Mouse (Mus musculus) thymus, adult 2 months (tissue): ENCODE measurements at regions not wholly inside any gene's neighbourhood (a gene's known extent, or its start where the extent isn't known, plus 50 kb on each side); places are given as distances from the start of the nearest gene placed in this dataset.

ENCODE experiments used
- CTCF ChIP-seq: fragments of 200-500 bp; IDR thresholded peaks from 2 replicates; pipeline ENCODE4 v1.5.1; 2012; ENCODE audit warnings: mild to moderate bottlenecking, control low read depth, low read length, moderate library complexity, borderline replicate concordance; ENCODE audit not compliant: control insufficient read depth, poor library complexity, insufficient read depth; ENCODE audit errors: extremely low read depth
- POLR2A ChIP-seq: fragments of 200-500 bp; IDR thresholded peaks from 2 replicates; pipeline ENCODE4 v1.6.1; 2012; ENCODE audit warnings: mild to moderate bottlenecking, low read length, control low read depth, moderate library complexity; ENCODE audit not compliant: control insufficient read depth, poor library complexity, insufficient read depth; ENCODE audit errors: extremely low read depth

GRCm38 (mm10) chr9:61657996-61658395, 256.3 kb downstream of the Rplp1 start:
- TF ChIP-seq POLR2A (no peak), CTCF (no peak)
